Mouse (Mus musculus): ENCODE data around the gene Atf2. TPM values are rescaled to one million over a fixed set of nuclear protein-coding genes. Genes with fewer than 3 reads are reported as not detected.
A peak's percentile ranks its signal among the peaks of the same experiment; 100 is the strongest.
"Not testable (repeated sequence)": the region's sequence is repeated elsewhere in the genome, so short reads cannot be mapped to it uniquely, and the experiment has no call there.

Gene Atf2
- polyA plus RNA-seq, 1 experiment from 2014 or later, result 56.7 TPM

GRCm38 (mm10) chr2:73912264-73912663, 19.8 kb upstream of the Atf2 start:
- Histone ChIP-seq H3K9me3 (replicated peaks; ENCODE audit: control insufficient read depth, low read length) (no peaks in the 10 kb centered on the region), H3K36me3 (ENCODE audit: control insufficient read depth, insufficient read depth, low read length) (peaks cover 20% of the 10 kb centered on the region), H3K9ac (ENCODE audit: low read length) (no peak overlapping the region), H3K4me1 (ENCODE audit: control insufficient read depth, insufficient read depth, low read length) (peaks cover 5% of the 10 kb centered on the region; the same call in 1 of the 2 replicates), H3K4me2 (ENCODE audit: low read length) (no peak overlapping the region), H3K27ac (ENCODE audit: low read depth, low read length) (no peak overlapping the region), H3K4me3 (ENCODE audit: low read depth, low read length) (no peak overlapping the region), H3K27me3 (replicated peaks; ENCODE audit: control insufficient read depth, insufficient read depth, low read length) (no peaks in the 10 kb centered on the region)
- no peak for ATAC-seq
- WGBS, result 74% methylated on average over 3 of the region's 3 CpGs
- DNase-seq (ENCODE audit: low spot score), result no peak

- Histone ChIP-seq H3K27ac (ENCODE audit: low read depth, low read length) (peak within 1 kb of the TSS; percentile 79), H3K4me3 (ENCODE audit: low read depth, low read length) (peak within 1 kb of the TSS; percentile 99), H3K9me3 (replicated peaks; ENCODE audit: control insufficient read depth, low read length) (no peaks in the 10 kb centered on the region), H3K4me2 (ENCODE audit: low read length) (peak within 1 kb of the TSS; percentile 75), H3K27me3 (replicated peaks; ENCODE audit: control insufficient read depth, insufficient read depth, low read length) (no peaks in the 10 kb centered on the region), H3K4me1 (ENCODE audit: control insufficient read depth, insufficient read depth, low read length) (peaks cover 5% of the 10 kb centered on the region; the same call in 1 of the 2 replicates), H3K9ac (ENCODE audit: low read length) (peak within 1 kb of the TSS; percentile 99), H3K36me3 (ENCODE audit: control insufficient read depth, insufficient read depth, low read length) (peaks cover 28% of the 10 kb centered on the region)
- WGBS, result under 1% methylated on average over 38 of the region's 38 CpGs
- ATAC-seq (peak; percentile 96), DNase-seq (ENCODE audit: low spot score) (peak; percentile 97)
These were observed 18.8 kb upstream of the Atf2 start, which contains the start of gene Atp5g3 for GRCm38 (mm10) chr2:73911175-73911700. Gene Atp5g3 (minus strand): TSS chr2:73911326.

- WGBS, result 1% methylated on average over 39 of the region's 50 CpGs
- DNase-seq (ENCODE audit: low spot score) (peak; percentile 17), ATAC-seq (peak; percentile 42)
- Histone ChIP-seq H3K4me1 (ENCODE audit: control insufficient read depth, insufficient read depth, low read length) (peaks cover 5% of the 10 kb centered on the region; the same call in 1 of the 2 replicates), H3K36me3 (ENCODE audit: control insufficient read depth, insufficient read depth, low read length) (peaks cover 28% of the 10 kb centered on the region), H3K27ac (ENCODE audit: low read depth, low read length) (peak overlapping the region; percentile 79), H3K9me3 (replicated peaks; ENCODE audit: control insufficient read depth, low read length) (no peaks in the 10 kb centered on the region), H3K4me2 (ENCODE audit: low read length) (peak overlapping the region; percentile 75), H3K9ac (ENCODE audit: low read length) (peak overlapping the region; percentile 99), H3K27me3 (replicated peaks; ENCODE audit: control insufficient read depth, insufficient read depth, low read length) (no peaks in the 10 kb centered on the region), H3K4me3 (ENCODE audit: low read depth, low read length) (peak overlapping the region; percentile 99)
These were observed 18.2 kb upstream of the Atf2 start for GRCm38 (mm10) chr2:73910571-73911174.

GRCm38 (mm10) chr2:73909116-73909515, 16.7 kb upstream of the Atf2 start:
- ATAC-seq, result no peak
- Histone ChIP-seq H3K4me3 (ENCODE audit: low read depth, low read length) (no peak overlapping the region), H3K36me3 (ENCODE audit: control insufficient read depth, insufficient read depth, low read length) (peaks cover 28% of the 10 kb centered on the region)

GRCm38 (mm10) chr2:73904679-73905078, 12.2 kb upstream of the Atf2 start:
- not testable (repeated sequence) for H3K4me1 ChIP-seq (ENCODE audit: control insufficient read depth, insufficient read depth, low read length); DNase-seq (ENCODE audit: low spot score); H3K4me2 ChIP-seq (ENCODE audit: low read length); H3K4me3 ChIP-seq (ENCODE audit: low read depth, low read length); H3K27me3 ChIP-seq (replicated peaks; ENCODE audit: control insufficient read depth, insufficient read depth, low read length); H3K9me3 ChIP-seq (replicated peaks; ENCODE audit: control insufficient read depth, low read length); ATAC-seq; H3K27ac ChIP-seq (ENCODE audit: low read depth, low read length); H3K9ac ChIP-seq (ENCODE audit: low read length)
- peaks cover 30% of the 10 kb centered on the region for H3K36me3 ChIP-seq (ENCODE audit: control insufficient read depth, insufficient read depth, low read length)

More at GRCm38 (mm10) chr2:73909116-73909515, 16.7 kb upstream of the Atf2 start:
- no peak overlapping the region for H3K27ac ChIP-seq (ENCODE audit: low read depth, low read length)
- no peak for DNase-seq (ENCODE audit: low spot score)
- no peaks in the 10 kb centered on the region for H3K9me3 ChIP-seq (replicated peaks; ENCODE audit: control insufficient read depth, low read length)
- 84% methylated on average over 2 of the region's 2 CpGs for WGBS
- no peak overlapping the region for H3K4me2 ChIP-seq (ENCODE audit: low read length)
- no peaks in the 10 kb centered on the region for H3K27me3 ChIP-seq (replicated peaks; ENCODE audit: control insufficient read depth, insufficient read depth, low read length)
- H3K4me1 ChIP-seq (ENCODE audit: control insufficient read depth, insufficient read depth, low read length), result peaks cover 5% of the 10 kb centered on the region; the same call in 1 of the 2 replicates
- H3K9ac ChIP-seq (ENCODE audit: low read length), result no peak overlapping the region

GRCm38 (mm10) chr2:73903536-73903935, 11.1 kb upstream of the Atf2 start:
- no peak overlapping the region for H3K4me2 ChIP-seq (ENCODE audit: low read length)
- no peak overlapping the region for H3K9ac ChIP-seq (ENCODE audit: low read length)
- H3K27ac ChIP-seq (ENCODE audit: low read depth, low read length), result no peak overlapping the region
- DNase-seq (ENCODE audit: low spot score) (no peak), ATAC-seq (no peak)
- no peaks in the 10 kb centered on the region for H3K9me3 ChIP-seq (replicated peaks; ENCODE audit: control insufficient read depth, low read length)
- no peaks in the 10 kb centered on the region for H3K27me3 ChIP-seq (replicated peaks; ENCODE audit: control insufficient read depth, insufficient read depth, low read length)
- no peak overlapping the region for H3K4me3 ChIP-seq (ENCODE audit: low read depth, low read length)
- no peaks in the 10 kb centered on the region for H3K4me1 ChIP-seq (ENCODE audit: control insufficient read depth, insufficient read depth, low read length)
- WGBS, result 94% methylated on average over 2 of the region's 2 CpGs
- peaks cover 23% of the 10 kb centered on the region for H3K36me3 ChIP-seq (ENCODE audit: control insufficient read depth, insufficient read depth, low read length)

- 94% methylated on average over 3 of the region's 3 CpGs for WGBS
- DNase-seq (ENCODE audit: low spot score); ATAC-seq; H3K27me3 ChIP-seq (replicated peaks; ENCODE audit: control insufficient read depth, insufficient read depth, low read length); H3K9me3 ChIP-seq (replicated peaks; ENCODE audit: control insufficient read depth, low read length); H3K27ac ChIP-seq (ENCODE audit: low read depth, low read length); H3K9ac ChIP-seq (ENCODE audit: low read length); H3K4me1 ChIP-seq (ENCODE audit: control insufficient read depth, insufficient read depth, low read length); H3K4me2 ChIP-seq (ENCODE audit: low read length); H3K4me3 ChIP-seq (ENCODE audit: low read depth, low read length): not testable (repeated sequence)
- peaks cover 11% of the 10 kb centered on the region for H3K36me3 ChIP-seq (ENCODE audit: control insufficient read depth, insufficient read depth, low read length)
These were observed 9.9 kb upstream of the Atf2 start for GRCm38 (mm10) chr2:73902328-73902727.

GRCm38 (mm10) chr2:73901169-73901568, 8.7 kb upstream of the Atf2 start:
- H3K27ac ChIP-seq (ENCODE audit: low read depth, low read length), result no peak overlapping the region
- no peak overlapping the region for H3K4me2 ChIP-seq (ENCODE audit: low read length)
- H3K27me3 ChIP-seq (replicated peaks; ENCODE audit: control insufficient read depth, insufficient read depth, low read length), result no peaks in the 10 kb centered on the region
- ATAC-seq (no peak), DNase-seq (ENCODE audit: low spot score) (no peak)
- no peaks in the 10 kb centered on the region for H3K9me3 ChIP-seq (replicated peaks; ENCODE audit: control insufficient read depth, low read length)
- no peaks in the 10 kb centered on the region for H3K4me1 ChIP-seq (ENCODE audit: control insufficient read depth, insufficient read depth, low read length)
- H3K36me3 ChIP-seq (ENCODE audit: control insufficient read depth, insufficient read depth, low read length), result 0 out of 2 replicates have a peak, but pooled peaks cover 2% of the 10 kb centered on the region
- no peak overlapping the region for H3K9ac ChIP-seq (ENCODE audit: low read length)
- no peak overlapping the region for H3K4me3 ChIP-seq (ENCODE audit: low read depth, low read length)

GRCm38 (mm10) chr2:73900364-73900763, 7.9 kb upstream of the Atf2 start:
- Histone ChIP-seq H3K27ac (ENCODE audit: low read depth, low read length) (no peak overlapping the region), H3K9ac (ENCODE audit: low read length) (no peak overlapping the region), H3K27me3 (replicated peaks; ENCODE audit: control insufficient read depth, insufficient read depth, low read length) (no peaks in the 10 kb centered on the region), H3K4me3 (ENCODE audit: low read depth, low read length) (no peak overlapping the region), H3K4me2 (ENCODE audit: low read length) (no peak overlapping the region), H3K4me1 (ENCODE audit: control insufficient read depth, insufficient read depth, low read length) (no peaks in the 10 kb centered on the region), H3K9me3 (replicated peaks; ENCODE audit: control insufficient read depth, low read length) (no peaks in the 10 kb centered on the region), H3K36me3 (ENCODE audit: control insufficient read depth, insufficient read depth, low read length) (0 out of 2 replicates have a peak, but pooled peaks cover 2% of the 10 kb centered on the region)
- ATAC-seq, result no peak
- 85% methylated on average over 1 of the region's 1 CpGs for WGBS
- no peak for DNase-seq (ENCODE audit: low spot score)

Measured in forebrain, embryonic 14.5 days (tissue).